Mouse (Mus musculus): ENCODE data around the gene 4930402F06Rik.

- TF ChIP-seq POLR2A (IDR thresholded peaks at IDR 0.05; ENCODE audit: insufficient read depth, low read depth, low read length) (no peak), CTCF (IDR thresholded peaks at IDR 0.05; ENCODE audit: insufficient read depth, low read depth, low read length) (no peak)
These were observed 35.5 kb upstream of the 4930402F06Rik start for GRCm38 (mm10) chr2:35432472-35432871.
